Mouse (Mus musculus) natural killer cell, adult 2 months (primary cell): ENCODE data around the gene Nup35.

Experiments
- DNase-seq, 2 experiments: peaks; one replicate each; pipeline ENCODE4 v3.0.0; 2022; ENCODE audit warnings: low spot score in 2 of 2

Nup35 gene

DNA sequence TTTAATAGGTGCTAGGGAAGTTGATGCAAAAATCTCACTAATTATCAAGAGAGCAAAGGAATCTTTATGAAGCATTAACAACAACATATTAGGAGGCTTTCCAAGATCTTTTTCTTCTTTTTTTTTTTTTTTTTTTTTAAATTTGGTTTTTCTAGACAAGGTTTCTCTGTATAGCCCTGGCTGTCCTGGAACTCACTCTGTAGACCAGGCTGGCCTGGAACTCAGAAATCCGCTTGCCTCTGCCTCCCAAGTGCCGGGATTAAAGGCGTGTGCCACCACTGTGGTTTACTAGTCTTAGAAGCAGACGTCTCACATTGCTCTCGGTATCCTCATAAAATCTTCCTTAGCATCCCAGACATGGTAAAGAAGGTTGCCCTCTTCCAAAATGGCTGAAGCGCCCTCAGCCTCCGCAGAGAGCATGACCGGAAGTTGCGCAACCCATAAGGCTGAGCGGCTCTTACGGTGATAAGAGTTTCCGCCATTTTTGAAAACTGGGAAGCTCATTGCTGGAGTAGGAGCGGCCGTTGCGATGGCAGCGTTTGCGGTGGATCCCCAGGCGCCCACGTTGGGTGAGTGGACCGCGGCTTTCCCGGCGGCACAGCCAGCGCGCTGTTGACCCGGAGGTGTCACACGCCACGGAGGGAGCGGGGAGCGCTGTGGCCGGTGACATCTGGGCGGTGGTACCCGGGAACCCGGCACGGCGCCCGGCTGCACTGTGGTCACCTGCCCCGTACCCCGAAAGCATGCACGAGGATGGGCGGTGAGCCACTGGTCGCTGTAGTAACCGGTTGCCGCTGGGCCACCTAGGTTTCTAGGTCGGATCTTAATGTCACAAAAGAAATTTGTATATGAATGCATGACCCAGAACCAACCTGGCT, 21.6 kb downstream of the Nup35 start:
- peak; percentile 79 to 83 for DNase-seq

DNA sequence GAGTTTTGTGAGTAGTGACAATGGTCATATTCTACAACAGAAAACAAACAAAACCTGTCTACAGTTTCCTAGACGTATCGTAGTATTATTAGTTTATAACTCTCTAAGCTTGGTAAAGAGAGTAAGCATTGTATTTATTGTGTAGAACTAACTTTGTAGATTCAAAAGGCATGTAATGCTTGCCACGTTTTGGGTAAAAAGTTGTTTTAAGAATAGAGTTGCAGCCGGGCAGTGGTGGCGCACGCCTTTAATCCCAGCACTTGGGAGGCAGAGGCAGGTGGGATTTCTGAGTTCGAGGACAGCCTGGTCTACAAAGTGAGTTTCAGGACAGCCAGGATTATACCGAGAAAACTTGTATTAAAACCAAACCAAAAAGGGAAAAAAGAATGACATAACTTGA, 22.4 kb downstream of the Nup35 start:
- DNase-seq, result no peak

DNA sequence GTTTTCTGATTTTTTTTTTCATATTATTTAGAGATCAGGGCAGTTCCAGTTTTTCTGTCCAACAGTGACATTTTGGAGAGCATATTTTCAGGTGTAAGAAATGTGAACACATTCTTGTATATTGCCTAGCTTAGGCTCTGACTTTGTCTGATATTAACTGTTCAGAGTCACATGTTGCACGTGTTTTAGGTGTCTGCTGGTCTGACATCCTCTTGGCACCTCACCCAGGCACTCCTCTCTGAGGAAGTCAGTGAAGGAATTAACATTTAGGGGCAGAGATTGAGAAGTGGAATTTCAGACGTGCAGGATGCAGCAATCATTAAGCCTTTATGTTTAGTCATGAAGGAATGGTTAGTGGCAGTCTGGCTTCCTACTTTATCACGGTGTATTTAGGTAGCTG, 22.8 kb downstream of the Nup35 start:
- no peak for DNase-seq

DNA sequence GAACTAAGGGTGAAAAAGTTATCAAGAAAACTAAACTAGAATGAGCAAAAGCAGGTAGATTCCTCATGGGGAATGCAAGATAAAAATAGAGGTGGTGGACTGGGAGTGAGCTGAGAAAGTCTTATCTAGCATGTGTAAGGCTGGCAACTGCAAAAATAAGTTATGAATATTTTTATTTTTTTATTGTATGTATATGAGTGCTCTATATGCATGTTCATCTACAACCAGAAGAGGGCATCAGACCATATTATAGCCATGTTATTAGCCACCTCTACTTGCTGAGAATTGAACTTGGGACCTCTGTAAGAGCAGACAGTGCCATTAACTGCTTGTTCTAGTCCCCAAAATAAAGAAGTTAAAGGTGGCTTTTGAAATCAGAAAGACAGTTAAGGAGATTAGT, 44.4 kb downstream of the Nup35 start:
- DNase-seq, result no peak

DNA sequence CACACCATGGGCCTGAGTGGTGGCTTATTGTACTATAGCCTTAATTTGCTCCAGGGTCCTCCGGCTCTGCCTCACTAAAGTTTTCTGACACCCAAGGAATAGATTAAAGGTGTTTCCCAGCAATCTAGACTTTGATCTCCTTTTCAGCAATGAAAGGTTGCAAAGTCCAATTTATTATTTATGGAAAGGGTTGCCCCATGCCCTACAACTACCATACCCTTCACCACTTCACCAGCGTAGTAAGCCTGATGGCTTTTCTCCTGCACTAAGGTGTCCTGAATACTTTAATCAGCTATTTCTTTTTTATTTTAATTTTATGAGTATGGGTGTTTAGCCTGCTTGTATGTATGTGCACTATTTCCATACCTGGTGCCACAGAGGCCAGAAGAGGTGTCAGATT, 45.6 kb downstream of the Nup35 start:
- DNase-seq, result no peak

DNA sequence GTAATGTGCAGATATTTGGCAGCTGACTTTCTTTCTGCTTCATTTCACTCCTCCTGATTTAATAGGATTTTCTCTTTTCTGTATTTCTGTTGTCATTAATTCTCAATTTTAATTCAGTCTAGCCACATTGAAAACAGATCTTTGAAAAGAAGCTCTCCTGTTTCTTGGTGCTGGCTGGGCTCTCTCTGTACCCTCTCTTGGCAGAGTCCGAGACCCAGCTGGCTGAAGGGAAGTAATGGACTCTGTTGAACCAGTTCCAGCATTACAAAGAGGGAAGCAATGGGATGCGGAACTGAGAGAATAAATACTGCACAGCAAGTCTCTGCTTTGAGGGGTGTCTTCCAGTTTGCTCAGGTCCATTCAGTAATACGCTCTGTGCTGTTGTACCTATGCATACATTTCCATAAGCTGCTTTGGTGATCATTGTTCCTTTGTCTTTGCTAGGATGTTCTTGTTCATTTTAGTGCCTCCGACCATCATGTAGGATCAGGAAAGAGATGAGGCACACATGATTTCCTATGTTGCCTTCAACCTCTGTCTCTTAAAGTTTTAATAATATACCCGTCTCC, 50.4 kb downstream of the Nup35 start:
- DNase-seq, result no peak

DNA sequence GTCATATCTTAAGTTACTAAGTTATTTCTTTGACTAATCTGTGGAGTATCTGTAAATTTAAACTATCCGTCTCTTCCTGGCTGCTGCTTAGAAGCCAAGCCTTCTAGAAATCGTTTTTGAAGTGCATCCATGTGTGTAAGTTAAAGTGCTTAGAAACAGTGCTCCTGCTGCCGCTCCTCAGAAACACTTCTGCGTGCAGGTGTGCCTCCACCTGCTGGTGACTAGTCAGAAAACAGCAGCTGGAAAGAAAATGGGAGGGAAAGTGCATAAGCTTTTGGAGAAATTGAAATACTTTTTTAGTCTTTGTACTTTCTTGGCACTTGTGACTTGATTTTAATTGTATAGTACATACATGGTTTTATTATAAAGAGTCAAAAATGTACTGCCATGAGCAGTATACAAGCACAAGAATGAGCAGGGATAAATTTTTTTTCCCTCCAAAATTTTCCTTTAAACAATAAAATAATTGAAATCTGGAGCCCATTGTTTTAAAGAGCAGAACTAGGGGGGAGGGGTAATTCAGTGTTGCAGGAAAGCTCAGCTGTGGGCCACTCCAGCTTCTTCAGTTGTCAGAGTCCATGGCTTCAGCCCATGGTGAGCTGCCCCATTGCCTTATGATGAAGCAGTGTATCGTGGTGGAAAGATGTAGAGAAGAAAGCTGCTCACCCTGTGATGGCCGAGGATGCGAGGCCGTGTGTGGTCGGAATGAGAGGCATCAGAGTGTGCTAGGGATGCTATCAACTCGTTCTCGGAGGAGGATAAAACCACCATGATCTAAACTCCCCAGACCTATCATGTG, 53.0 kb downstream of the Nup35 start:
- DNase-seq, result no peak

DNA sequence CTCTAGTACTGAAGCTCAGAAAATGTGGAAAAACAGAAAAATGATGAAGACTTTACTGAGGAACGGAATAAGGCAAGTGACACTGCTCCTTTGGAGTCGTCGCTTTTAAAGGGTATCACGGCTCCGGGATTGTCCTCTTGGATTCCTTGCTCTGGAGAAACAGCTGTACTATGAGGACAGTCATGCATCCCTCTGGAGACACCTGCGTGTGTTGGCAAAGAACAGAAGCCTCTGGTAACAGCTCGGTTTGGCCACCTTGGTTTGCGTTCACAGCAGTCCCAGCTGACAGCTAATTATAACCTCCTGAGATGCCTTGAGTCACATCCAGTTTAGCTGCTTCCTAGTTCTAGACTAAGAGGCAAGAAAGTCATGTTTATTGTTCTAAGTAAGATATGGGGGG, 61.8 kb downstream of the Nup35 start:
- no peak for DNase-seq

DNA sequence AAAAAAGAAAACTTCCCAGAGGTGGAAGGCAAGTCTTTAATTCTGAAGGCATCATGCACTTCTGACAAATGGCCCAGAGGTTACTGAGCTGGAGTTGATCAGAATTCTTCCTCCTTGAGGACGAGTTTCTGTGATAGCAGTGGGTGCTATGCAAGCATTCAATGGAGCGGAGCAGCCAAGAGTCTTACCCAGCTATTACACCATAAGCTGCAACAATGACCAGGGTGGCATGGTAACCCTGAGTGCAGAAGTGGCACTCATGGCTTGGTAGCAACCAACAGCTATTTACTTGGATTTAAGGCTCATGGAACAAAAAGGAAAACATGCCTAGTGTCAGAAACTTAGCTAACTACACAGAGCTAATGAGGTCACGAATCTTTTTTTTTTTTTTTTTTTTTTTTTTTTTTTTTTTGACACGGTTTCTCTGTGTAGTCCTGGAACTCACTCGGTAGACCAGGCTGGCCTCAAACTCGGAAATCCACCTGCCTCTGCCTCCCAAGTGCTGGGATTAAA, 66.7 kb downstream of the Nup35 start:
- no peak for DNase-seq

DNA sequence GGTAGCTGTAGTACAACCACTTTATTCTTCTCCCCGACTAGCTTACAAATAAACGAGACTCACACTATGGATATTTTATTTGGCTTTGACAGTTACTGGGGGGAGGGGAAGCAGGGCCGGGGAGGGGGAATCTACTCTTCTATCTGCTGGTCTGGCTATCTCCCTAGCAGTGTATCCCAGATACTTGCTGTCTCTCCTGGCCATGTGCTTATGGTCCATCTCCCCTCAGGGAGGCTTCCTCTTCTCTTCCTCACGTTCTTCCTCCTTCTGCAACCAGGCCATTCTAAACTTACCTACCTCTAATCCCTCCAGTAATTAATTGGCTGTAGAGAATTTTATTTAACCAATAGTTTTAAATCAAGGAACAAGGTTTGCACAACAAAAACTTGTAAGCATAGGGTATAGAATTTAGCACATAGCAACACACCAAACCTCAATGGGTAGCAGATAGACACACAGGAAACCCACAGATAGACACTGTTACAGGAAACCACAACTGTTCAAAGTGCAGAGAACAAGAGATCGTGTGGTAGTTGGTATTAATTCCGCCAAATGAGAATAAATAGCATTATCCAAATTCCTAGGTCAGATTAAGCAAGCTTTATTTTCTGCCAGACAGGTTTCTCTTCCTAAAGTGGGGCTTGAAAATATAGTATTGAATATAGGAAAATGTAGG, 67.5 kb downstream of the Nup35 start:
- DNase-seq, result peak in 1 of 2 experiments; percentile 27

DNA sequence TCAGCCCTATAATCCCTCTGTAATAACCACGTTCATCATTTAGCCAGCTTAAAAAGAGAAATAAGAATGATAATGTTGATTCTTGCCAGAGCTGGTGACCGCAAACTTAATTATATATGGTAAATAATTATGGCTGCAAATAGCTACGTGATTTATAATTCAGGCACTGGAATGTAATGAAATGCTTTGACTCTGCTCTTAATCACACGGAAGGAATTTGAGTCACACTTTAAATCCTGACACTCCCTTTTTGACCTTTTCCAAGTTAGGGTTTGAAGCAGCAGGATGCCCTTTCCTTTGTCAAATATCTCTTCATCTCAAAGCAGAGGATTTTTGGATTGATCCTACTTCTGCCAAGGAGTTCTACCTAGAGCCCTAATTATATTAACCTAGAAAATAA, 71.2 kb downstream of the Nup35 start:
- DNase-seq, result no peak

DNA sequence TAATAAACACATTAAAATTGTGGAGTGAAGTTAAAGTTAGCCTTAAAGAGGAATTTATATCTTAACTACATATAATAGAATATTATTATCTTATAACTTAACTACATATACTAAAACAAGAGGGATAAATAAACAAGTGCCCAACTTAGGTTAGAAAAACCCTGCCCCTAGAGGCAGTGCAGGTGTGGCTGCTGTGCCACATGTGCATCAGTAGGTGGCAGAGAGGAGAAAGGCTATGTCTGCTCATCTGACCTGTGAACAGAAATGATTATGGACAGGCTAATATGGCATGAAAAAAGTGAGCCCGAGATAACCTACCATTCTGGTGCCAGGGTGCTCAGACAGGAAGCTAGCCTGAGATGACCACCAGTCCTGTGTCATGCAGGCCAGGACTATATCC, 90.4 kb downstream of the Nup35 start:
- DNase-seq, result no peak
